Mouse (Mus musculus) limb, embryonic 11.5 days (tissue): ENCODE data around the gene Smchd1. TPM values are rescaled to one million over a fixed set of nuclear protein-coding genes. Genes with fewer than 3 reads are reported as not detected.
"Not testable (repeated sequence)": the region's sequence is repeated elsewhere in the genome, so short reads cannot be mapped to it uniquely, and the experiment has no call there.

ENCODE experiments used
- ATAC-seq: fragments of 200-750 bp; cut with Nextera tagmentation; 2 replicates; pipeline ENCODE4 v1.8.0; 2017; ENCODE audit warnings: low read depth; ENCODE audit not compliant: insufficient number of reproducible peaks, low FRiP score, low TSS enrichment
- DNase-seq: peaks from one replicate; pipeline ENCODE4 v3.0.0-alpha.2; 2015; ENCODE audit warnings: low spot score
- H3K27ac ChIP-seq: fragments of 300-500 bp; sonication (generic); replicated peaks from 2 replicates; pipeline ENCODE4 v1.5.1; 2014; ENCODE audit warnings: low read depth, mild to moderate bottlenecking, low read length
- H3K27me3 ChIP-seq: fragments of 300-500 bp; sonication (generic); 2 replicates; pipeline ENCODE4 v1.6.1; 2014; ENCODE audit warnings: mild to moderate bottlenecking, low read length, mixed read lengths; ENCODE audit not compliant: control insufficient read depth, insufficient read depth
- H3K36me3 ChIP-seq: fragments of 300-500 bp; sonication (generic); 2 replicates; pipeline ENCODE4 v1.6.1; 2014; ENCODE audit warnings: mild to moderate bottlenecking, low read length, moderate library complexity, mixed read lengths; ENCODE audit not compliant: control insufficient read depth, insufficient read depth
- H3K4me1 ChIP-seq: fragments of 300-500 bp; sonication (generic); 2 replicates; pipeline ENCODE4 v1.6.1; 2014; ENCODE audit warnings: low read length, mixed read lengths; ENCODE audit not compliant: control insufficient read depth, insufficient read depth
- H3K4me2 ChIP-seq: fragments of 300-500 bp; sonication (generic); 2 replicates; pipeline ENCODE4 v1.6.1; 2014; ENCODE audit warnings: low read depth, mild to moderate bottlenecking, moderate library complexity; ENCODE audit not compliant: severe bottlenecking
- H3K4me3 ChIP-seq: fragments of 300-500 bp; sonication (generic); 2 replicates; pipeline ENCODE4 v1.5.1; 2014; ENCODE audit warnings: low read depth, low read length
- H3K9ac ChIP-seq: fragments of 300-500 bp; sonication (generic); 2 replicates; pipeline ENCODE4 v1.6.1; 2014; ENCODE audit warnings: mild to moderate bottlenecking, low read length
- H3K9me3 ChIP-seq: fragments of 300-500 bp; sonication (generic); 2 replicates; pipeline ENCODE4 v1.6.1; 2016; ENCODE audit warnings: low read length; ENCODE audit not compliant: control insufficient read depth
- WGBS: fragments of 180-500 bp; shearing (Covaris S2); extraction: QIAGEN DNeasy Blood & Tissue Kit; methylation state at CpG from one replicate; pipeline ENCODE4 v1.1.7; 2014; 5-methylcytosine and 5-hydroxymethylcytosine counted together
- polyA plus RNA-seq: library from polyadenylated mRNA; unstranded; fragments of >200 nt; fragmentation: Nextera tagmentation; extraction: Ambion mirVana; gene quantifications from 2 replicates; pipeline ENCODE4 v1.2.1, GENCODE M21; 2014

Gene Smchd1
- polyA plus RNA-seq, 1 experiment from 2014 or later, result 104 TPM

DNA sequence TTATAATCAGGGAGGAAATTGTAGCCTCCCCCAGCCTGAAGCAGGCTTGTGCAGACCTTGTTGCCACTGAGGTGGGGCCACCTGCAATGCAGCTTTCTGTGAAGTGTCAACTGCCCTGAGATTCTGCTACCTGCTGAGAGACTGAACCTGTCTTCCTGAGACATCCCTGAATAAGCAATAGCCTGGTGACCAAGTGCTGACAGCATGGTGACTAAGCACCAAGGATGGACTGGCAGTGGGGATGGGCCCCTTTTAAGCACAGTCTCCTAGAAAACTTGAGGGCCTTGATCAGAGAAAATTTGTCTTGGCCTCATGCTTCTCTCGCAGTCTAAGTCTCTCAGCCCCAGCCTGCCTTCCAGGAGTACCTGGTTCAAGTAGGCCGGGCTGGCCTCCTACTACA, 52.6 kb downstream of the Smchd1 start:
- DNase-seq, H3K27ac ChIP-seq, H3K9ac ChIP-seq, H3K4me2 ChIP-seq, H3K9me3 ChIP-seq, H3K27me3 ChIP-seq, H3K4me3 ChIP-seq, ATAC-seq, H3K4me1 ChIP-seq: not testable (repeated sequence)
- WGBS, result 97% methylated on average over 2 of the region's 2 CpGs
- peaks cover 23% of the 10 kb centered on the region for H3K36me3 ChIP-seq

DNA sequence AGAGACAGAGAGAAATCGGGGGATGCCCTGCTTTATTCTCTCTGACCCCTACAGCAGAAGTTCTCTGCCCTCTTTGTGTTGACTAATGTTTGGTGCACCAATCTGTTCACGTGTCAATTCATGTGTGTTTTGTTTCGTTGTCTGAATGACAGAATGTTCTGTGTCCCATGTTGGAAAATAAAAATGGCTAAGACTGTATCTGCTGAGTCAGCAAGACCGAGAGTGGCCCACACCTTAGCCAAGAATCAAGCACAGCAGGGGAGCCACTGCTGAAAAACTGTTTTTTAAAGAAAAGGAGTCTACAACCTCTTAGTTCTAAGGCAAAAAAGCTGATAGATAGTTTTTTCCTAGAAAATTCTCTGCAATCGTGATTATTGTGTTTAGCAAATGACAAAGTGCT, 55.7 kb downstream of the Smchd1 start:
- H3K27ac ChIP-seq, H3K9ac ChIP-seq, H3K4me3 ChIP-seq, H3K27me3 ChIP-seq, H3K4me1 ChIP-seq, H3K9me3 ChIP-seq, ATAC-seq, H3K4me2 ChIP-seq, DNase-seq: not testable (repeated sequence)
- 86% methylated on average over 5 of the region's 5 CpGs for WGBS
- H3K36me3 ChIP-seq, result peaks cover 23% of the 10 kb centered on the region; the same call in 1 of the 2 replicates

DNA sequence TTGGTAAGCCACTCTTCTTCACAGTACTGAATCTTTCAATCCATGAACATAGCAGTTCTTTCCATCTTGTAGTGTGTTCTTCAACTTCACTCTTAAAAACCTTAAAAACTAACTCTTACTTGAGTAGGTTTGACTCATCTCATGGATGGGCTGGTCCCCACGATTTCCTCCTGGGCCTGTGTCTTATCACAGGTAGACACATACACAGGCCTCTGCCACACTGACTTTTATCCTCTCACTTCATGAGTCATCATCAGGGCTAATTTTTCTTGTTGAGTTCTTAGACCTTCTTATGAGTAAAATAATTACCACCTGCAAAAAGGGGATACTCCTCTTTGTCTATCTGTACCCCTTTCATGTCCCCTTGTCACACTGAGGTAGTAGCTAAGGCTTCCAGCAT, 58.1 kb downstream of the Smchd1 start:
- ATAC-seq (no peak), DNase-seq (no peak)
- no peak overlapping the region for H3K9ac ChIP-seq
- H3K27ac ChIP-seq, result no peak overlapping the region
- H3K27me3 ChIP-seq, result no peaks in the 10 kb centered on the region
- peaks cover 3% of the 10 kb centered on the region; the same call in 1 of the 2 replicates for H3K9me3 ChIP-seq
- no peak overlapping the region for H3K4me2 ChIP-seq
- WGBS, result 91% methylated on average over 1 of the region's 1 CpGs
- H3K36me3 ChIP-seq, result peaks cover 15% of the 10 kb centered on the region; the same call in 1 of the 2 replicates
- H3K4me3 ChIP-seq, result no peak overlapping the region
- no peaks in the 10 kb centered on the region for H3K4me1 ChIP-seq

DNA sequence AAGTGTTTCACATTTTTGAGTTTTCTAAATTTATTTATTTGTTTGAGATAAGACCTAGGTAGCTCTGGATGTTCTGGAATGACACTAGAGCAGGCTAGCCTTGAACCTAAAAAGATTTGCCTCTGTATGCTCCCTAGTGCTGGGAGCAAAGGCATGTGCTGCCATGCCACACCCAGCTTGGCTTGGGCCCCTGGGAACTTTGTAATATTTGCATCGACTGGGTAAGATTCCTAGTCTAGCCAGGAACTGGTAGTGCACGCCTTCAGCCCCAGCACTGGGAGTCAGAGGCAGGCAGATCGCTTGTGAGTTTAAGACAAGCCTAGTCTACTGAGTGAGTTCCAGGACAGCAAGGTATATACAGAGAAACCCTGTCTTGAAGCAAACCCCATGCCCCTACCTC, 87.7 kb downstream of the Smchd1 start:
- no peak for DNase-seq
- no peak for ATAC-seq
- Histone ChIP-seq H3K9ac (no peak overlapping the region), H3K36me3 (peaks cover 10% of the 10 kb centered on the region; the same call in 1 of the 2 replicates), H3K27ac (no peak overlapping the region), H3K4me3 (no peak overlapping the region), H3K4me1 (no peaks in the 10 kb centered on the region), H3K9me3 (no peaks in the 10 kb centered on the region), H3K27me3 (no peaks in the 10 kb centered on the region), H3K4me2 (no peak overlapping the region)
- WGBS, result 95% methylated on average over 3 of the region's 3 CpGs

DNA sequence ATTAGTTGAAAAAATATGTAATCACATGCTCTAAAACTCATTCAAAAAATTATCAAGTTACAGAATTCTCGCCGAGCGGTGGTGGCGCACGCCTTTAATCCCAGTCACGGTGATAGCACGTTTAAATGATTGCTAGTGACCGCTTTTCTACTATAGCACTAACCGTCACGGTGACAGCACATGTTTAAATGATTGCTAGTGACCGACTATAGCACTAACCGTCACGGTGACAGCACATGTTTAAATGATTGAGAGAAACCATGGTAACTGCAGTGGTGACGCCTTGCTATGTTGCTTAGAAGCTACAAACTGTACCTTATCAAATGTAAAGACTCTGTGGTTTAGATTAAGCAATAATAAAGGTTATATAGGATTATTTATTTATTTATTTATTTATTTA, 94.8 kb downstream of the Smchd1 start:
- Histone ChIP-seq H3K27me3 (no peaks in the 10 kb centered on the region), H3K4me3 (no peak overlapping the region), H3K4me2 (no peak overlapping the region), H3K9me3 (no peaks in the 10 kb centered on the region), H3K9ac (no peak overlapping the region), H3K27ac (no peak overlapping the region), H3K4me1 (no peaks in the 10 kb centered on the region), H3K36me3 (no peaks in the 10 kb centered on the region; the same call in 1 of the 2 replicates)
- WGBS, result 92% methylated on average over 14 of the region's 14 CpGs
- DNase-seq (no peak), ATAC-seq (no peak)

DNA sequence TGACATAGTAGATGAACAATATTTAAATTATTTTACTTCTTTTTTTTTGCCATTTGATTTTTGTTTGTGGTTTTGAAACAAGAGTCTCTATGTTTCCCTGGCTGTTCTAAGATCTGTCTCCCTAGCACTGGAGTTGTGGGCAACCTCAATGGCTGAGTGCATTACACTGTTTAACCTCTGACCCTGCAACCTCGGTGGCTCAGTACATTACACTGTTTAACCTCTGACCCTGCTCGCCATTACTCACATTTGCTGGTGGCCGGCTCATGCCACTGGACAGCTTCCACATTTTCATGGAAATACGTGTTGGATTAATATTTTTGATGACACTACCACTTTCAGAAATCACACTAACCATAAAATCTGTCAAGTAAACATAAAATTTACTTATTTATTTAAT, 97.2 kb downstream of the Smchd1 start:
- H3K4me1 ChIP-seq, result no peaks in the 10 kb centered on the region
- no peak overlapping the region for H3K4me3 ChIP-seq
- 38% methylated on average over 4 of the region's 4 CpGs for WGBS
- no peaks in the 10 kb centered on the region for H3K9me3 ChIP-seq
- H3K36me3 ChIP-seq, result no peaks in the 10 kb centered on the region; the same call in 1 of the 2 replicates
- H3K27me3 ChIP-seq, result no peaks in the 10 kb centered on the region
- H3K9ac ChIP-seq, result no peak overlapping the region
- H3K27ac ChIP-seq, result no peak overlapping the region
- ATAC-seq (no peak), DNase-seq (no peak)
- no peak overlapping the region for H3K4me2 ChIP-seq

DNA sequence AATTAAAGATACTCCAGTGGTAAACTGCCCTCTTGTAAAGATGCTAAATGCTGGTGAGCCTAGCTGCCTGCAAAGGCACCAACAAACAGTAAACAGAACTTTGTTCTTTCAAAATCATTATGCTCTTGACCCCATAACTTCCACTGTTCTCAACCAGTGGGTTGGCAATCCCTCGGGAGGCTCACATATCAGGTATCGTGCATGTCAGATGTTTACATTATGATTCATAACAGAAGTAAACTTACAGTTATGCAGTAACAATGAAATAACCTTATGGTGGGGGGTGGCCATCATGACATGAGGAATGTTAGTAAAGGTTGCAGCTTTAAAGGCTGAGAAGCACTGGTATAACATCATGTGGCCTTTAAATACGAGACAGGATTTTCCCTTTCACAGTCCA, 119.6 kb downstream of the Smchd1 start:
- no peak for ATAC-seq
- 86% methylated on average over 3 of the region's 3 CpGs for WGBS
- H3K4me2 ChIP-seq, result no peak overlapping the region
- no peak for DNase-seq
- H3K9me3 ChIP-seq, result no peaks in the 10 kb centered on the region
- no peak overlapping the region for H3K27ac ChIP-seq
- H3K4me3 ChIP-seq, result no peak overlapping the region
- H3K27me3 ChIP-seq, result no peaks in the 10 kb centered on the region
- H3K36me3 ChIP-seq, result peaks cover 9% of the 10 kb centered on the region; the same call in 1 of the 2 replicates
- H3K9ac ChIP-seq, result no peak overlapping the region
- no peaks in the 10 kb centered on the region for H3K4me1 ChIP-seq

DNA sequence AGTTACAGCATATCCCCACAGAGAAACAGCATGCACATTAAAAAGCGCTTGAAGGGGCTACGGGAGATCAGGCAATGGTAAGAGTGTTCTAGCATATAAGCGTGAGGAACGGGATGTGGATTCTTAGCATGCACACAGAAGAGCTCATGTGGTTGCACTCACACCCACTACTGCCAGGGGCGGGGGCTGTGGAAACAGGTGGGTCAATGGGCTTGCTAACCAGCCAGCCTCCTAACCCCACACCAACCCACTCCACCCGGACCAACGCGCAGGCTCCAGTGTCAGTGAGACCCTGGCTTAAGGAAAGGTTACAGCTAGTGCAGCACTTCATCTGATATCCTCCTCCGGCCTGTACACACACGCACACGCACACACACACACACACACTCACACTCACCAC, 120.9 kb downstream of the Smchd1 start:
- ATAC-seq (no peak), DNase-seq (no peak)
- Histone ChIP-seq H3K4me2 (no peak overlapping the region), H3K27ac (no peak overlapping the region), H3K27me3 (no peaks in the 10 kb centered on the region), H3K36me3 (peaks cover 5% of the 10 kb centered on the region; the same call in 1 of the 2 replicates), H3K9me3 (no peaks in the 10 kb centered on the region), H3K9ac (no peak overlapping the region), H3K4me1 (no peaks in the 10 kb centered on the region), H3K4me3 (no peak overlapping the region)
- WGBS, result 96% methylated on average over 11 of the region's 11 CpGs

DNA sequence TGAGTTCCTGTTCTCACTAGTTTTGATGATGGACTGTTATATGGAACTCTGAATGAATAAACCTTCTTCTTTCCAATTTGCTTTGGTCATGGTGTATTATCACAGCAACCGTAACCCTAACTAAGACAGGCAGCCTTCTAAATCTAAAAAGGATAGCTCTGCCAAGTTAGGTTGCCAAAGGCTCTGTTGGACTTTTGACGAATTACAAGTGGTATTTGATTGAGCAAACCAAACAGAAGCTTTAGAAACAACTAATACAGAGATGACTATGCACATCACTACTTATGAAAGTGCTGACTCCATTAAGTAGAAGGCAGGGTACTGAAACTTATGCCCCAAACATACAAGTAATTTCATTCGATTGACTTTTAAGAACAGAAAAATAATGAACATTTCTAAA, 127.0 kb downstream of the Smchd1 start:
- Histone ChIP-seq H3K4me1 (no peaks in the 10 kb centered on the region), H3K4me2 (no peak overlapping the region), H3K4me3 (no peak overlapping the region), H3K27me3 (no peaks in the 10 kb centered on the region), H3K9me3 (no peaks in the 10 kb centered on the region), H3K9ac (no peak overlapping the region), H3K27ac (no peak overlapping the region), H3K36me3 (peaks cover 14% of the 10 kb centered on the region)
- ATAC-seq (no peak), DNase-seq (no peak)
- whole genome bisulfite sequencing, result 94% methylated on average over 3 of the region's 3 CpGs
